Mouse (Mus musculus): Measurements from ENCODE around the gene Nrg4. TPM values are rescaled to one million over a fixed set of nuclear protein-coding genes. Genes with fewer than 3 reads are reported as not detected.
A peak's percentile ranks its signal among the peaks of the same experiment; 100 is the strongest.

The Nrg4 gene
- total RNA-seq, 2 experiments from 2014 or later = 0.96 to 1.0 TPM

DNA sequence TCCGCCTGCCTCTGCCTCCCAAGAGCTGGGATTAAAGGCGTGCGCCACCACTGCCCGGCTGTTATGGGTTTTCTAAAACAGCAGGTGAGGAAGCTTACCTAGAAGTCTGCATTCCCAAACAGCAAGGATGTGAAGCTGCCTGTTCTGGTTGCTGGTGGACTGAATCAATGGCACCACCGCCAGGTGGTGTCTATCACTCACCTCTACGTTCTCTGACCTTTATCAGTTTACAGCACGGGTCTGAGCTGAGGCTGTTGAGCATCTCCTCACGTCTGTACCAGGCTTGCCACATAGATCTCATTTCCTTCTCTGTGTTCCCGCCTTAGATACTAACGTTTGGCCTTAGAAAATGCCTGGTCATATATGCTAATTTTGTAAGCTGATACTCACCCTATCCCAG is 97.6 kb downstream of the Nrg4 start:
- DNase-seq (ENCODE audit: low spot score in 2 of 2) = no peak
- intact Hi-C loops (cut with DNase I) = no loop called here

DNA sequence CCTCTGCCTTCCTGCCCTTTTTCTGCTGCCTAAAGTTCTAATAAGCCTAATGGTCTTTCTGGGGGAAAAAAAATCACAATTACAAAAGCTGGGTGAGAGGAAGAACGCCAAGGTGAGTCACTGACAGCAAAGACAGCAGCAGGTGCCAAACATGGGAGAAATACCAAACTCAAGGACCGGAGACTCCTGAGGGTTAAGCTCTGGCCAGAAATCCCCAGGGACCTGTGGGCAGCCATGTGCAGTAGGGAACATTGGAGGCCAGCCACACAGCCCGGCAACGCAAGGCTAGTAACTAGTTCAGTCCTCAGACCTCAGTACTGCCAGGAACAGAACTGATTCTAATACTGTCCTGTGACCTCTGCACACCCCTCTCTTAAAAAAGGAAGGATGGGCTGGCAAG is 98.5 kb downstream of the Nrg4 start:
- no peak for DNase-seq (ENCODE audit: low spot score in 2 of 2)
- intact Hi-C loops (cut with DNase I) = no loop called here

DNA sequence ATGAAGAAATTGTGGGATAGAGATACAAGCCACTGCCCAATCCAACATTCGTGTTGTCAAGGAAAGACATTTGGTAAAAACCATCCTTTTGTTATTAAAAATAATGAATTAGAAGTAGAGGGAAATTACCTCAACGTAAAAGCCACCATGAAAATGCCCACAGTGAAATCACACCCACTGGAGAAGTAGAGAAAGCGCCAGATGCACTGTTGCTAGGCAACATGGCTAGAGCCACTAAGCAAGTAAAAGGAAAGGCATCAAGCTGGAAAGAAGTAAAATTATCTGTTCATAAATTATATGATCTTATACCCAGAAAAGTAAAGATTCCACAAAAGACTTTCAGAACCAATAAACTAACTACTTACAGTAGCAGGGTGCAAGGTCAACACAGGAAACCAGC is 100.4 kb downstream of the Nrg4 start:
- peak in 1 of 2 experiments; percentile 26 for DNase-seq (ENCODE audit: low spot score in 2 of 2)

DNA sequence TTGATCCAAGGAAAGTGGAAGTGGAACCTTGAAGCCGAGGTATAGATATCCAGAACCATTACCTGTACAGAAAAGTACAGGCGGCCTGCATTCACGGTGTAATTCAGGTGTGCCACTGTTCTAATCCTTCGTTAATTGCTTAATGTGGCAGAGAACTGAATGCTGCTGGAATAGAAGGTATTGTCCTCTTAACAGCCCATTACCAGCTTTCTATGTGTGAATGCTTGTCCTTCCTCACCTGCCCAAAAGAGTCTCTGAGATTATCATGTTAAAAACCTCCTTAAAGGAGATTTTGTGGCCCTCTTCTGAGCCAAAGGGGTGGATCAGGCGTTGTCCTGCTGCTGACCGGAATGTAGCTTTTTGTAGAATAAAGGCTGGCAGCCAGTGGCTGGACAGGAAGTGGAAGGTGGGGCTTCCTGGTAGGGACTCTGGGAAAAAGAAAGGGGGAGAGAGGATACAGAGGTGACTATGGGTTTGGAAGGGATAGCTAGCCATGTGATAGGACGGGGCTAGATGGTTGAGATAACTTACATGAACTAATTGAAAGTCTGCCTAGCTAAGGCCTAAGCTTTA is 101.4 kb downstream of the Nrg4 start:
- no peak for DNase-seq (ENCODE audit: low spot score in 2 of 2)
- intact Hi-C loops (cut with DNase I) = no loop called here

More for the DNA sequence above, 100.4 kb downstream of the Nrg4 start:
- intact Hi-C loops (cut with DNase I) = no loop called here

DNA sequence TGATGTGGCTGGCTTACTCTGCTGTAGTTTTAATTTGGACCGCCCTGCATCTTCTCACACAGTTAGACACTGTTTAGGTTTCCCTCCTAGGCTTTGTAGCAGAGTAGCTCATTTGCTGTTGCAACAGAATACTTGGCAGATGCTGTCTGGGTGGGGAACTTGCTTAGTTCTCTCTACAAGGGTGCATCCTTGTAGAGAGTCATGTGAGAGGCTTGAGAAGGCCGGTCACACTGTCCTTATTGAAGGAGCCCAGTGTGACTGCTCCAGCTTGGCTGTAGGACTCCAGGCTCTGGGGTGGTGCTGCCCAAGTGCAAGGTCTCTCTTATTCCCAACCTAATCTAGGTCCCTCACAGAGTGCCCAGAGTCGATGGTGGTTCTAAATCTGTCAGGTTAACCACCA is 109.3 kb downstream of the Nrg4 start:
- intact Hi-C loops (cut with DNase I) = no loop called here
- DNase-seq (ENCODE audit: low spot score in 2 of 2) = no peak

DNA sequence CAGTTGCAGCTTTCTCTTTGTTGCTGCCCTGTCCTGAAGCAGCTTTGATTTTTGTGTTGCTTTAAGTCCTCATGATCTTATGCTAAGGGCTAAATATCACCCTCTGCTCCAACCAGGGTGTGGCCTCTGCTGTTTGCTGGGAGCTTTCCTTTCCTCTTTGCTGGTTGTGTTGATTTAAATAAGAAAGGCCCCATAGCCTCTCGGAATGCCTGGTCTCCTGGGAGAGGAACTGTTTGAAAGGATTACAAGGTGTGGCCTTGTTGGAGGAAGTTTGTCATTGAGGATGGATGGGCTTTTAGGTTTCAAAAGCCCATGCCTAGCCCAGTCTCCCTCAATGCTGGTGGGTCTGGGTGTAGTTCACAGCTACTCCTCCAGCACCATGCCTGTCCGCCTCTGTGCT is 110.6 kb downstream of the Nrg4 start:
- intact Hi-C loops (cut with DNase I) = no loop called here
- DNase-seq (ENCODE audit: low spot score in 2 of 2) = no peak

DNA sequence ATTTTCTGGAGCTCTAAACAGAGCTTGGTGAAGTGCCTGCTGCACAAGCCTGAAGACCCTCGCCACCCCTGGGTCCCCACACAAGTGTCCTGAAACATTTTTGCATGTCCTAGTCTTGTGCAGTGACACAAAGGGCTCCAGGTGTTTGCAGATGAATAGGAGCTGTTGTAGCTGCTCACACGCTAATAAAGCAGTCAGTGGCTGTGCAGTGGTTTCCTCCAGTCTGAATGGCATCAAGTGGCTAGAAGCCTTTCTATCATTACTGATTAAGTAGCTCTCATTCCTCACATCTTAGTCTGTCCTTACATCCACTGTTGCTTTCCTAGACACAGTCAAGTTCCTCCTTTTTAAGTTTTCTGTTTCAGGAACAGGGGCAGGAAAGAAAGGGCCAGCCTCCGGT is 111.0 kb downstream of the Nrg4 start:
- no peak for DNase-seq (ENCODE audit: low spot score in 2 of 2)
- intact Hi-C loops (cut with DNase I) = no loop called here

DNA sequence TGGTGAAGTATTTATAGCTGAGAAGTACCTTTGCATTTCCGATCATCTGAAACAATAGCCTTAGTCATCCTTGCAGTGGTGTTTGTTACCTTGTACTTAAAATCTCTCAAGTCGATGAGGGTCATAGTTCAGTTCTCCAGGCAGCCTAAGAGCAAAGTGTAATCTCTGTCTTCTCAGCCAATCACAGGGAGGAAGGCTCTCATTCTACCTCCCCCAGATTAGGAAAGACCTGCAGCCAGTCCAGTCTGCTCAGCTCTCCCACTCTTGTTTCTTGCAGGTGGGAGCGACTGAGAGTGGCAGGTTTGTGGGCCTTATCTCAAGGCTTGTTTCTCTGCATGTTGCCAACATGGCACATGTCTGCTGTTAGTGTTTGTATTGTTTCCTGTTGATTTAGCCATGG is 111.6 kb downstream of the Nrg4 start:
- no peak for DNase-seq (ENCODE audit: low spot score in 2 of 2)
- intact Hi-C loops (cut with DNase I) = no loop called here

DNA sequence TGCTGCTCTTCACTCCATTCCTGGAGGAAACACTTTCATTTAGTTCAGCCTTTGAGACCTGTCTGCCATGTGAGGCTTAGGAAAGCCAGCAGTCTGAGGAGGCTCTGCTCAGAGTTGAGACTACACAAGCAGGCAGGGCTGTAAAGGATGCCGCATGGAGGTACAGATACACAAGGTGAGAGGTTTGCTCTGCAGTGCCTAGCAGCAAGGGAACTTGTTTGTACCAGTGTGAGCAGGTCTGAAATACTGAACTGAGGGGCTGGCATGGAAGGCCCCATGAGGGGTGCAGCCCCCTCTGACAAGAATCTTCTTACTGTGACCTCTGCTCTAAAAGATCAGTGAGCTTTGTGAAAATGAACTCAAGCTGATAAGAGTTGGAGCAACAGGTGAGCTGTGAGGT is 113.2 kb downstream of the Nrg4 start:
- intact Hi-C loops (cut with DNase I) = no loop called here
- no peak for DNase-seq (ENCODE audit: low spot score in 2 of 2)

DNA sequence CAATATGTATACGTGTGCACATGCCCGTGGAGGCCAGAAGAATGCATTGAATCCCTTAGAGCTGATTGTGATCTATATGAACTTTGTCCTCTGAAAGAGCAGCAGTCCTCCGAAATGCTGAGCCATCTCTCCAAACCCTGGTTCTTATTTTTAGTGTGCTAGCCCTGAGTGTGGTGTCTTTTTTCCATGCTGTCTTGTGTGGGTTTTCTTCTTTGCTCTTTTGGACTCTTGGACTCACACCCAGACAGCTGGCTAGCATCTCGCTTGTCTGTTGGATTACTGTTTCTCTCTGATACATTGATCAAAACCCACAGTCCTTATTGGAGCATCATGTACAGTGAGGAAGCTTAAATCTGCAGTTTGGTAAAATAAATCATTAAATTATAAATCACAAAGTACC is 115.0 kb downstream of the Nrg4 start:
- DNase-seq (ENCODE audit: low spot score in 2 of 2) = no peak
- intact Hi-C loops (cut with DNase I) = no loop called here

DNA sequence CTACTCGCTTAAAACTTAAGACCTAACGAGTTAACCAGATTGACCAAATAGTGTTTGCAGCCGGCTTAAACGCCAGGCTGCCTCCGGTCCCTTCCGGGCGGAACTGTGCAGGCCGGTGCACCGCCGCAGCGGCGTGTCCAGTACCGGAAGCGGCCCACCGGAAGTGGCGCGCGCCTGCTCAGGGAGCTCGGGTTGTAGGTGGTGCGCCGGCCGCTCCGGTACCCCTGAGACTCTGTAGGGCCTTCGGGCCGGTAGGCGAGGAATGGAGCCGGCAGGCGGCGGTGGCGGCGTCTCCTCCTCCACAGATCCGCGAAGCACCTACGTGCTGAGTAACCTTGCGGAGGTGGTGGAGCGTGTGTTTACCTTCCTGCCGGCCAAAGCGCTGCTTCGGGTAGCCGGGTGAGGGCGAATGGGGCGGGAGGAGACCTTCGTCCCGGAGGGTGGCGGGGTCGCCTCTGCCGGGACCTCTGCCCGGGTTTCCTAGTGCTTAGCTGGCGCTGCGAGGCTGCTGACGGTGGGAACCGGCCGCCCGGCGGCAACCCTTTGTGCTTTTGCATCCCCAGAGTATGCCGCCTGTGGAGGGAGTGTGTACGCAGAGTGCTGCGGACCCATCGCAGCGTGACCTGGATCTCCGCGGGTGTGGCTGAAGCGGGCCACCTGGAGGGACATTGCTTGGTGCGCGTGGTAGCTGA is 117.7 kb downstream of the Nrg4 start, which contains the start of gene Fbxo22:
Fbxo22 (plus strand) TSS at position 136 of the 692 bp plus-strand sequence.
- DNase-seq (ENCODE audit: low spot score in 2 of 2) = peak; percentile 85 to 88
- intact Hi-C loops (cut with DNase I) = no loop called here

DNA sequence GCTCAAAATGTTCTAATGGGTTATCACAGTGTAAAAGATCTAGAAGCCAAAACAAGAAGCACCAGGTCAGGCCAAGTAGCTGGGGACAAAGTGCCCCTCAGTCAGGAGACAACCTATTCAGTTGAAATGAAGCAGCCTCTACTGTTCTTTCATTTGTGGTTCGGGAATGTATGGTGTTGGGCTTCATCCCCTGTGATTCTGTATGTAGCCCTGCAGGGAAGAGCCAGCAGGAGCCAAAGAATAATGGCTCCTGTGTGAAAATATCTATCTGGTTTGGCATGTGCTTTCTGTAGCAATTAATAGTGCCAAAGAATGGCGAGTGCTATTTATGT is 118.2 kb downstream of the Nrg4 start:
- intact Hi-C loops (cut with DNase I) = no loop called here
- DNase-seq (ENCODE audit: low spot score in 2 of 2) = no peak

DNA sequence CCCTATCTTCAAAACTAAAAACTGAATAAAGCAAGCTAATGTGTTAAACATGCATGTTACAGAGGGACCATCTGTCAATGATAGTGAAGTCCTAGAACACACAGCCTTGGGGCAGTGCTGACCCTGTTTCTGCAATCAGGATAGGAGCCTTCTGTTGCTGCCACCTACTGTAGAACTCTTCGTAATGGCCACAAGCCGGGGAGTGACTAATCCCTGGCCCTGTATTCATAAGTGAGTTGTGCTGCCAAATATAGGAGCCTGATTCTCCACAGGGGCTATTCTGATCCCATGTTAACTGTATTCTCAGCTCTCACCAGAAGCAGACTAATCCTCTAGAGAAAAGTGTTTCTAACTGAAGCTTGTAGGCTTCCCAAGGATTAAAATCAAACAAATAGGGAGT is 127.3 kb downstream of the Nrg4 start:
- intact Hi-C loops (cut with DNase I) = no loop called here
- peak; percentile 22 to 27 for DNase-seq (ENCODE audit: low spot score in 2 of 2)

DNA sequence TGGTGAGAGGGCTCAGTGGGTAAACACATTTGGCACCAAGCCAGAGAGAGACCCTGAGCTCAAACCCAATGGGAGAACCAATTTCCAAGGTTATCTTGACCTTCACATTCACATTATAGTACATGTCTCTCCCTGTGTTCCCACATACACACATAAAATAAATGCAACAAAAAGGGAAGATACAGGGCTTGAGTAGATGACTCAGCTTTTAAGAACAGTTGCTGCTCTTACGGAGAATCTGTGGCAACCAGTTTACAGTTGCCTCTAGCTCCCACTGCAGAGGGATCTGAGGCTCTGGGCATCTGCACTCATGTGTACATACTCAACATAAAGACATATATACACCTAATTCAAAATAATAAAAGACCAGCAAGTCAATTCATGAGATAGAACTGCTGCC is 128.4 kb downstream of the Nrg4 start:
- intact Hi-C loops (cut with DNase I) = no loop called here
- DNase-seq (ENCODE audit: low spot score in 2 of 2) = no peak

DNA sequence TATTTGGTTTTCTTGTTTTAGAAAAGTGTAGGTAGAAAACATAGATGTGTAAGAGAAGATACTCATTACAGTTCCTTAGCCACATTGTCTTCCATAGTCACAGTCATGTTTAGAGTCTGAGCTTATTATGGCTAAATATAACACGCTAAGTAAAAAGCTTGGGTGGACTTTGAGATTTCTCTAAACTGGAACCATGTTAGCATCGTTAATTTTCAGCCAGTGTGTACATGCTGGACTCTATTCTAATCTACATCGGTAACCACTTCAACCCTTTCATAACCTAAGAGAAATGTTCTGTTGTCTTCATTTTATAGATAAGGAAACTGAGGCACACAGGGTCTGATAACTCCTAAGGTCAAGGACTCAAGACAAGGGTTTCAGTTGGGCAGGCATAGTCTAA is 130.8 kb downstream of the Nrg4 start:
- no peak for DNase-seq (ENCODE audit: low spot score in 2 of 2)
- intact Hi-C loops (cut with DNase I) = no loop called here

DNA sequence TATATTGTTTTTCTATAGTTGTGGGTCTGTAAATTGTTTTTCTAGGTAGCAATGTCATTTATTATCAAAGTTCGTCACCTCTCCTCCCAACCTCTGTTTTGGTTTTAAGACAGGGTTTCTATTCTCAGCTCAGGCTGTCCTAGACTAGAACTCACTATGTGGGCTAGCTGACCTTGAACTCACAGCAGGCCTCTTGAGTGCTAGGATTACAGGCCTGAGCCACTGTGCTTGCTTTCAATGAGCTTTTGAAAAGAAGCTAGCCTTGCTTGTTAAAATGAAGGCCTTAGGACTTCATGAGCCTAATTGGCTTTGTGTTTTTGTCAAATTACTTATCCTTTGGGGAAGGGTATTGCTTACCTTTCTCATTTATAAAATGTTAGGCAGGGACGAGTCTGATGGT is 152.4 kb downstream of the Nrg4 start:
- intact Hi-C loops (cut with DNase I) = no loop called here
- no peak for DNase-seq (ENCODE audit: low spot score in 2 of 2)

DNA sequence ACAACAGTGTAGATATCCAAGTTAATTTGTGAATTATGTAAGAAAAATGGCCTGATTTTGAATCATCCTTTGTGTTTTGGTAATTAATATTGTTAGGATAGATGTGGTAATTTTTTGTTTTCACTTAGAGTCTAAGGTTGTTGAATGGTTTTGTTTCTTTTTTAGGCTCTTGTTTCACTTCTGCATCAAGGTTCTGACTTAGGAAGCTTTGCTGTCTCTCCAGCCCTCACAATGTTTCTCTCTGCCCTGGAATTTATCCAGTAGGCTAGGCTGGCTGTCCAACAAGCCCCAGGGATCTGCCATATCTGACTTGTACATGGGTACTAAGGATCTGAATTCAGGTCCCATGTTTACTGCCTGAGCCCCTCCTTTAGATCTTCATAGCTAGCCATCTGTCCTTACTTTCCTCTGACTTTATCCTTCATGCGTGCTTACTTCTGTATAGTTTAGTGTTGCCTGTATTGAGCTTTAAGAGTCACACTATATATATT is 154.4 kb downstream of the Nrg4 start:
- intact Hi-C loops (cut with DNase I) = no loop called here
- DNase-seq (ENCODE audit: low spot score in 2 of 2) = no peak

DNA sequence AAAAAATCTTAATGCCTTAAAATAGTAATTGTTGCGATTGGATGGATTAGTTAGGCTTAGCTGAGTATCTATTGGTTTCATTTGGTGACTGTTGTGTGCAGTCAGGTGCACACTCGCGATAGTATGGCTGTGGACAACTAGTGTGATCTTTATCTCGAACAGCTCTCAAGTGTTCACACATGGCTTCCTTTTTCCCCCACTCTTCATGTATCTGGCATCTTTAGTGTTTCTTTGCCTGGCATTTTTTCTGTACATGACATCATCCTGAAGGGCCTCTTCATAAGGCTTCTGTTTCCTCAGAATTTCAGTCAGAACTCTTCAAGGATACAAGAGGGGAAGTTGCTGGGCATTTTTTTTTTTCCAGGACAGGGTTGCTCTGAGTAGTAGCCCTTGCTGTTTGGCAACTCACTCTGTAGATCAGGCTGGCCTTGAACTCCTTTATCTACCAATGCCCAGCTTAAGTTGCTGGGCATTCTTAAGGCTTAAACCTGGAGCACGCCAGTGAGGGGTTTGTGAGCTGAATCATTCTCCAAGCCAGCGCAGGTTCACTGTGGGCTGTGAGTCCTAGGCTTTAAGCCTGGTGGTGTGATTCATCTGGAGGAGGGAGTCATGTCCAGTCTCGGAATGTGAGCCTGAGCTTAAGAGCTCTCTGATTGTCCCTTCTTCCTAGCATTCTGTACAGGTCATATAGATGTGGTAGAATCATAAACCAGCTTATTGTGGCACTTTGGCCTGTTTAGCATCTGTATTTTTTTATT is 155.8 kb downstream of the Nrg4 start:
- intact Hi-C loops (cut with DNase I) = no loop called here
- no peak for DNase-seq (ENCODE audit: low spot score in 2 of 2)

Measured in left cerebral cortex, postnatal 36 days (tissue).